Mouse (Mus musculus) thymus, postnatal 14 days (tissue): ENCODE results near the gene Efhc1.

ENCODE experiments used
- DNase-seq: peaks from one replicate; pipeline ENCODE4 v3.0.0; 2021

Gene Efhc1

GRCm38 (mm10) chr1:20954876-20955275, 3.5 kb downstream of the Efhc1 start:
- DNase-seq: no peak

DNA sequence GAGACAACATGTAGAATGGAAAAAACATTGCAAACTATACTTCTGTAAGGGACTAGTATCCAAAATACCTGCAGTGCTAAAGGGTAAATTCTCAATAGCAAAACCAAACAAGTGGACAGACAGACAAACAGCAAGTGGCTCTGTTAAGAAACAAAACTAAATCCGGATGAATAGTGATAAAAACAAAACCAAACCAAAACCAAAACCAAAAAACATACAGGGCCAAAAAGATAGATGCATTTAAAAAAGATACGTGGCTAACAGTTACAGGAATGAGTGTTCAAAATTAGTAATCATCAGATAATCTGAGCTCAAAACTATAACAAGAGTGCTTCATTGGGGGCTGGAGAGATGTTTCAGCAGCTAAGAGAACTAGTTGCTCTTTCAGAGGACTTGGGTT, 18.2 kb downstream of the Efhc1 start:
- DNase-seq: no peak

GRCm38 (mm10) chr1:20973389-20973788, 22.0 kb downstream of the Efhc1 start:
- DNase-seq: no peak

DNA sequence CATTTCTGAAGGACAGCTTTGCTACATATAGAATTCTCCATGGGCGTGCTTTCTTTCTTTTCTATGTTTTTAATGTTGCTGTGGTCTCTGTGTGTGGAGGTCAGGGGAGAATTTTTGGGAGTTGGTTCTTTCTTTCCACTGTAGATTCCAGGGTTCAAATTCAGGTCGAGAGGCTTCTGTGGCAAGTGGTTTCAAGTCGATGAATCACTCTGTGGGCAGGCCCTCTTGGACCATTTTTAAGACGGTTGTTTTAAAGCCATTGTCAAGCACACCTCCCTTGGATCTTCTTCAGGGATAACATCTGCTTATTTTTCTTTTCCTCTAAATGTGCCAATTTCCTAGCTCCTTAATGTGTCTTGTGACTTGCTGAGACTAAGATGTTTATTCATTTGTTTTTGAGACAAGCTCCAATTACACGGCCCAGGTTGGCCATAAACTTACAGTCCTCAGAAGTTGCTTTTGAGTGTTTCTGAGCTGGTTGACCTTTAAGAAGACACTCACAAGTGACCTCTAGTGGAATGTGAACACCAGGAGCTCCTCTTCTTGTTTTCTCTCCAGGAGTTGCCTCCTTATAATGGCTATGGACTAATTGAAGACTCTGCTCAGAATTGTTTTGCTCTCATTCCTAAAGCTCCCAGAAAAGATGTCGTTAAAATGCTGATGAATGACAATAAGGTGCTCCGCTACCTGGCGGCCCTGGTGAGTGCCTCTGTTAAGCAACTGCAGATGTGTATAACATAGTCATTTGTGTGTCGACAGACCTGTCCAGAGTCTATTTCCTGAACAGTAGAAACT, 23.1 kb downstream of the Efhc1 start:
- no peak for DNase-seq

DNA sequence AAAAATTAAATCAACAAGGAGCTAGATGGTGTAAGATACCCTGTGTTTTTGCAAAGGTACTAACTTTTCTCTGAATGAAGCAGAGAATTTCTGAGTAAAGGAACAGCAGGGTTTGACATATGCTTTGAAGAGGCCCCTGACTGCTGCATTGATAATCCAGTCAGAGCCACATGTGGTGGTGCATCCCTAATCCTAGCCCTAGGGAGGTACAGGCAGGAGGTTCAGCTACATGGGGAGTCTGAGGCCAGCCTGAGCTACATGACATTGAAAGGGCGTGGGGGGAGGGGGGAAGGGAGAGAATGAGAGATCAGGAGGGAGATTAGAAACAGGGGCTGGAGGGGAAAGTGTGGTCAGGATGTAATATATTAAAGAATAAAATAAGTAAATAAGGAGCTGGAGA, 29.1 kb downstream of the Efhc1 start:
- no peak for DNase-seq

DNA sequence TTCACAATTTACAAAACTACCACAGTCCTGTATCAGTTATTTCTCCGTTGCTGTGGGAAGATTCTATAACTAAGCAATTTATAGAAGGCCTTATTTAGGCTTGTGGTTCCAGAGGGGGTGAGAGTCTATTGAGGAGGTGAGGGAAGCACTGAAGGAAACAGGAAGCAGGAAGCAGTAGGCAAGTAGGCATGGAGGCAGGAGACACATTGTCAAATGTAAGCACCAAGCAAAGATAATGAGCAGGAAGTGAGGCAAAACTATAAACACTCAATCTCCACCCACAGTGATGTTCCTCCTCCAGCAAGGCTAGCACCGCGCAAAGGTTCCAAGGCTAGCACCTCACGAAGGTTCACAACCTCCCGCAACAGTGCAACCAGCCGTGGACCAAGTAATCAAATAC, 30.3 kb downstream of the Efhc1 start:
- DNase-seq: no peak

- DNase-seq: no peak
Observed at GRCm38 (mm10) chr1:20984103-20984502, 32.7 kb downstream of the Efhc1 start.

- DNase-seq: no peak
Observed at GRCm38 (mm10) chr1:20984582-20984981, 33.2 kb downstream of the Efhc1 start.

- peak; percentile 39 for DNase-seq
Observed at GRCm38 (mm10) chr1:20986378-20987056, 35.1 kb downstream of the Efhc1 start.

DNA sequence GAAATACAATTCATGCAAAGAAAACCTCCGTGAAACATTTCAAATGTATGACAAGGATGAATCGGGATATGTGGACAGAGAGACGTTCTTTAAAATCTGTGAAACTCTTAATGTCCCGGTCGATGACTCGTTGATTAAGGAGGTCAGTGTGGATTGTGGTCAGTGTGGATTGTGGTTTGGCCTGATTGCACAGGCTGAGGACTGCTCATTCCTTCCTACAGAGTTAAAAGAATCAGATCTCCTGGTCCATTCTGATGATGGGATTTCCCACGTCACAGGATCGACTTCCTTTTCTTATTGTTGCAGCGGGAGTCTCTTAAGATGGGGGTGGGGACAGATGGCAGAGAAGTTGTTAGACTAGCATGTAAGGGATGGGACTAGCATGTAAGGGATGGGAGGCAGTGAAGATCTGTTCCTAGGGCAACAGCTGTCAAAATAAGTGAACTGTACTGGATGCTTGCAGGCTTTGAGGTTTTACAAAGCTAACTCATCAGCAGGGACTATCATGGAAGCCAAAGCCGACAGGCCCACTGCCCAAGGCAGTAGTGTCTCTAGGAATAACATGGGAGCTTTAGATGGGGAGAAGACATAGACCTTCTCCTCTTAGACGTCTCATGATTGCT, 38.1 kb downstream of the Efhc1 start:
- no peak for DNase-seq

GRCm38 (mm10) chr1:20993690-20994089, 42.3 kb downstream of the Efhc1 start:
- DNase-seq: no peak

GRCm38 (mm10) chr1:20994338-20994737, 42.9 kb downstream of the Efhc1 start:
- no peak for DNase-seq

- peak; percentile 70 for DNase-seq
Observed at GRCm38 (mm10) chr1:20995331-20995986, 44.0 kb downstream of the Efhc1 start.

GRCm38 (mm10) chr1:20996603-20997327, 45.3 kb downstream of the Efhc1 start:
- peak; percentile 8 for DNase-seq

- DNase-seq: peak; percentile 1
Observed at GRCm38 (mm10) chr1:20997328-20997689, 45.9 kb downstream of the Efhc1 start.

DNA sequence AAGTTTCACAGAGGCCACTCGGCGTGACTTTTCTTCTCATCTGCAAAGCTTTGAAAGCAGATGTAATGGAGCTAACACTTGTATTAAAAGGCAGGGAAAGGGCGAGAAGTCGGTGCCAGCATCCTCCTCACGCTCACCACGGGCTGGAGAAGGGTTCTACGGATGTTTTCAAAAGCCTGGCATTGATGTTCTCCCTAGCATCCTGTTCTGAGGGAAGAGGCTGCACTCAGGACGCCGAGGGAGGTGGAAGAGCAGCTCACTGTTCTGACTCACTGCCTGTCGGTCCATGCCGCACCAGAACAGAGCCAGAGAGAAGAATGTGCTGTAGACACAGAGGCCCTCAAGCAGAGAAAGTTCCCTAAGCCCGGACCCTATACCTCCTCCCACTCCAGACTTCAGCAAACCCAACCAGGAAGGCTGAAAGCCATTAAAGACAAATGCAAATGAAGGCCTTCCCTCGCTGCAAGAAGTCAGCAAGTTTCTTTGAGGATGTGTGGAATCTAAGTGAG, 46.5 kb downstream of the Efhc1 start:
- DNase-seq: peak; percentile 3

GRCm38 (mm10) chr1:21002246-21003142, 51.1 kb downstream of the Efhc1 start:
- DNase-seq: no peak

- peak; percentile 47 for DNase-seq
Observed at GRCm38 (mm10) chr1:21004596-21004995, 53.2 kb downstream of the Efhc1 start.

- DNase-seq: peak; percentile 1
Observed at GRCm38 (mm10) chr1:21006775-21007174, 55.3 kb downstream of the Efhc1 start.

DNA sequence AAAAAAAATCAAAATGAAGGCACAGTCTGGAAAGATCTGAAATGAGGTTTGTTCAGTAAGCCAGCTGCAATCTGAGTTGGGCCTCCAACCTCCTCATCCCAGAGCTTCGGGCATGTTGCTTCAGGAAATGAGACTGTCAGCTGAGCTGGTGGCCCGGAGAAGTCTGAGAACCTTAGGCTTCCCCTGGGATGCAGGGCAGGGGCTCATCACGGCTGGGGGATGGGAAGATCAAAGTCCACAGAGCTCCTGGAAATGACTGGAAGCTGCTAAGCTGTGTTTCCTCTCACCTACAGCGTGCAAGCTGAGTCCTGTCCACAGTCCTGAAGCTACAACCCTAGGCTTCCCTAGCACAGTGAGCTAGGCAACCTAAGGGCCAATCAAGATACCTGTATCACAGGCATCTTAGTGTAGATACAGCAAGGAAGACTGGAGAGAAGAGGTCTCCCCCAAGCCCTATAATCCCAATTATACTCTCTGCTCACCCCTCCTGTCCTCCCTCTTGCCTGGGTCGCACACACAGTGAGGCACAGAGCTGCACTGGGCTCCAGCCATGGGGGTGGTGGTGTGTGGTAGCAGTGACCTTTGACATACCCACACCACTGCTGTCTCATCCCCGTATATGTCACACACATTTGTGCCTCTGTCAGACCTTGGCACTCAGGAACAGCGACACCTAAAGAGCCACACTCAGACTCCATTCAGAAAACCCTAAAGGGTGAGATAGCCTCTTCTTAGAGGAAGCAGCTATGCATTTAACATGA, 56.7 kb downstream of the Efhc1 start:
- peak; percentile 3 for DNase-seq

DNA sequence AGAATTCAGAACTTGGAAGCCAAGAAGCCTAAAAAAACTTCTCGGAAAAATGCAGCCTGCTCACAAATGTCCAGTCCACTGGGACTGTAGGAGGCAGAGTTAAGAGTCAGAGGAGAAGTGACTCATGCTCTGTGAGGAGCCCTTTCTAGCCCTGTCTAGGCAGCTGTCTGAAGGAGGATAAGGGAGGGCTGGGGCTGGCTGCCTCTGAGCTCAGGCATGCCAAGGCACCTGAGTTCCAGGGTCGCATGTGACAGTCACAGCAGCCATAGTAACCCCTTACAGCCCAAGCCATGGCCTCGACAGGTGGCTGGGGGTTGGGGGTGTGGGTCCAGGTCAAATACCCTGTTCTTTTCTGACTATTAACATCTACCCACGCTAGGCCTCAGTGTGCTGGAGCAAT, 57.5 kb downstream of the Efhc1 start:
- DNase-seq: no peak
